ENCODE assay signal across 8 mouse cellular contexts in genomic region chrX:168673525-168674406, GRCm38 (mm10). TPM values are rescaled to one million over a fixed set of nuclear protein-coding genes. Genes with fewer than 3 reads are reported as not detected.
A peak's percentile ranks its signal among the peaks of the same experiment; 100 is the strongest.
DNase-seq lines count a peak whose midpoint lies in the region; ATAC-seq and TF ChIP-seq lines count a peak whose summit lies in the region.

Gene Msl3 (minus strand): TSS chrX:168673898.

- H3K9ac ChIP-seq in lung, embryonic 15.5 days: peak within 1 kb of the TSS; percentile 59

- H3K36me3 ChIP-seq in lung, embryonic 15.5 days: peaks cover 10% of the 10 kb centered on the region
- no peaks in the 10 kb centered on the region; the same call in 1 of the 2 replicates for H3K36me3 ChIP-seq in thymus, adult 2 months (ENCODE audit: control insufficient read depth, insufficient read depth, low read length)

- peak within 1 kb of the TSS; percentile 58 for H3K4me3 ChIP-seq in lung, embryonic 15.5 days
- peak within 1 kb of the TSS; percentile 68 for H3K4me3 ChIP-seq in olfactory bulb, adult 2 months (ENCODE audit: insufficient read depth, low read depth, low read length)
- peak within 1 kb of the TSS; percentile 98 for H3K4me3 ChIP-seq in thymus, adult 2 months (ENCODE audit: control insufficient read depth, insufficient read depth, low read length)

- H3K4me1 ChIP-seq in lung, embryonic 15.5 days: no peaks in the 10 kb centered on the region
- H3K4me1 ChIP-seq in olfactory bulb, adult 2 months (ENCODE audit: control insufficient read depth, insufficient read depth, low read length): no peaks in the 10 kb centered on the region
- 0 out of 2 replicates have a peak, but pooled peaks cover 3% of the 10 kb centered on the region for H3K4me1 ChIP-seq in thymus, adult 2 months (replicated peaks; ENCODE audit: control insufficient read depth, insufficient read depth, low read length)

- peak within 1 kb of the TSS; percentile 98 for H3K27ac ChIP-seq in lung, embryonic 15.5 days
- peak within 1 kb of the TSS; percentile 91 for H3K27ac ChIP-seq in olfactory bulb, adult 2 months (ENCODE audit: insufficient read depth, low read depth, low read length)
- H3K27ac ChIP-seq in thymus, adult 2 months (ENCODE audit: control insufficient read depth, insufficient read depth, low read length): peak within 1 kb of the TSS; percentile 95

- no peaks in the 10 kb centered on the region for H3K9me3 ChIP-seq in lung, embryonic 15.5 days

- TF ChIP-seq CTCF in olfactory bulb, adult 2 months (IDR thresholded peaks at IDR 0.05; ENCODE audit: insufficient read depth, low read depth, low read length): 0 out of 2 replicates have a peak, but pooled peaks have one; percentile 16
- TF ChIP-seq CTCF in thymus, adult 2 months (IDR thresholded peaks at IDR 0.05; ENCODE audit: borderline replicate concordance, control insufficient read depth, extremely low read depth, insufficient read depth, low read length, poor library complexity): no peak

- H3K4me2 ChIP-seq in lung, embryonic 15.5 days: peak within 1 kb of the TSS; percentile 81

- WGBS in lung, embryonic 15.5 days: 19% methylated on average over 74 of the region's 88 CpGs
- 22% methylated on average over 84 of the region's 88 CpGs for WGBS in olfactory bulb, adult 2 months
- under 1% methylated on average over 77 of the region's 88 CpGs for WGBS in thymus, adult 2 months

- no peak; the same call in 1 of the 2 replicates for TF ChIP-seq POLR2A in olfactory bulb, adult 2 months (IDR thresholded peaks at IDR 0.05; ENCODE audit: insufficient read depth, low read depth, low read length)
- peak; percentile 48; the same call in 1 of the 2 replicates for TF ChIP-seq POLR2A in thymus, adult 2 months (IDR thresholded peaks at IDR 0.05; ENCODE audit: control insufficient read depth, extremely low read depth, insufficient read depth, low read length, poor library complexity)

- no peaks in the 10 kb centered on the region for H3K27me3 ChIP-seq in lung, embryonic 15.5 days
- no peaks in the 10 kb centered on the region for H3K27me3 ChIP-seq in thymus, adult 2 months (ENCODE audit: control insufficient read depth, insufficient read depth, low read length)

- peak; percentile 79 for ATAC-seq in frontal cortex, adult (ENCODE audit: low TSS enrichment)
- peak; percentile 54 to 90 for ATAC-seq in hematopoietic stem cell, adult 5-6 weeks (replicated peaks in 1 of 2; ENCODE audit: insufficient read depth in 1 of 2, low FRiP score in 2 of 2, low TSS enrichment in 1 of 2, low read depth in 1 of 2, poor library complexity in 2 of 2, severe bottlenecking in 2 of 2)
- ATAC-seq in lung, embryonic 15.5 days (ENCODE audit: borderline replicate concordance, extremely low read depth, low FRiP score, low TSS enrichment): peak; percentile 95

- peak; percentile 45 for DNase-seq in MEL-GATA-1-ER (ENCODE audit: extremely low read depth, low read depth)
- peak; percentile 79 for DNase-seq in cerebellum, adult 8-10 months
- DNase-seq in layer of hippocampus, adult 9-10 months (ENCODE audit: low spot score): peak; percentile 35
- DNase-seq in thymus, adult 2 months: peak; percentile 78

RNA-seq across cellular contexts. Expression of gene Msl3, which starts in this region (rescaled TPM):
- 124 and 126 TPM in 2 replicates for total RNA-seq in hematopoietic stem cell, adult 5-6 weeks (2017)
- polyA plus RNA-seq in lung, embryonic 15.5 days (2015; fragmentation: Nextera tagmentation; extraction: Ambion mirVana): 43.3 and 43.8 TPM in 2 replicates
- polyA plus RNA-seq in olfactory bulb, adult 2 months (2012; ENCODE audit: insufficient read depth, insufficient read length, low replicate concordance, missing spikeins): not detected in 2 replicates
- polyA plus RNA-seq in thymus, adult 2 months (2012; rRNA removed): 21.1 and 21.8 TPM in 2 replicates

Comparison
In these comparisons a context has a peak if more than half of its experiments do, and no peak if none do; other contexts are left out.
1. Peak in every context shown above with its lines: DNase-seq, ATAC-seq, H3K4me3 ChIP-seq and H3K27ac ChIP-seq.